Mouse (Mus musculus) heart, embryonic 10.5 days (tissue): ENCODE results near the gene Grb14. TPM values are rescaled to one million over a fixed set of nuclear protein-coding genes. Genes with fewer than 3 reads are reported as not detected.

ENCODE experiments used
- DNase-seq: peaks from one replicate; pipeline ENCODE4 v3.0.0-alpha.2; 2017; ENCODE audit warnings: low spot score
- H3K27ac ChIP-seq: fragments of 300-500 bp; sonication (generic); 2 replicates; pipeline ENCODE4 v1.5.1; 2016; ENCODE audit warnings: mild to moderate bottlenecking
- H3K27me3 ChIP-seq: fragments of 300-500 bp; sonication (generic); 2 replicates; pipeline ENCODE4 v1.6.1; 2016; ENCODE audit warnings: mild to moderate bottlenecking; ENCODE audit not compliant: poor library complexity, insufficient read depth, severe bottlenecking
- H3K36me3 ChIP-seq: fragments of 300-500 bp; sonication (generic); 2 replicates; pipeline ENCODE4 v1.6.1; 2016; ENCODE audit warnings: mild to moderate bottlenecking, moderate library complexity
- H3K4me1 ChIP-seq: fragments of 300-500 bp; sonication (generic); 2 replicates; pipeline ENCODE4 v1.6.1; 2016; ENCODE audit warnings: mild to moderate bottlenecking
- H3K4me3 ChIP-seq: fragments of 300-500 bp; sonication (generic); 2 replicates; pipeline ENCODE4 v1.5.1; 2016; ENCODE audit warnings: mild to moderate bottlenecking, moderate library complexity
- H3K9me3 ChIP-seq: fragments of 300-500 bp; sonication (generic); 2 replicates; pipeline ENCODE4 v1.6.1; 2016; ENCODE audit warnings: mild to moderate bottlenecking, moderate library complexity
- WGBS: fragments of 180-500 bp; shearing (Covaris S2); methylation state at CpG from one replicate; pipeline ENCODE4 v1.1.7; 2016; 5-methylcytosine and 5-hydroxymethylcytosine counted together
- polyA plus RNA-seq: library from polyadenylated mRNA; unstranded; fragments of >200 nt; fragmentation: Nextera tagmentation; extraction: Ambion mirVana; gene quantifications from 2 replicates; pipeline ENCODE4 v1.2.1, GENCODE M21; 2016

Gene Grb14
- polyA plus RNA-seq, 1 experiment from 2014 or later: 49.8 TPM

DNA sequence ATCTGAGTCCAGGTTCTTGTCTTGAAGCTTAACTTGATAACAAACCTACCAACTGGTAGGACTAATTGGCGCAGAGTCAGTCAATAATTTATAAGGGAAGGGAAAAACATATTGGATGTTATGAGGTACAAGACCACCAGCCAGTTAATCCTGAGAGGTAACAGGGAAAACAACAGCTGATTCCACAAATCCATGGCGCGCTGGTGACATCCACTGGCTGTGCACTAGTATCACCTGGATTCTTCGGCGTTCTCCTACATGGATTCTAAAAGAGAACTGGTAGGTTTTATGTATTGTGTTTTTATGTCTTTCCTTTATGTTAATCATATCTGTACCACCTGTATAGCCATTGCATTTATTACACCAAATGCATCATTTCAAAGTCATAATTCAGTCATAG is 119.9 kb downstream of the Grb14 start:
- no peak for DNase-seq
- H3K27me3 ChIP-seq: no peaks in the 10 kb centered on the region
- no peaks in the 10 kb centered on the region for H3K36me3 ChIP-seq
- H3K27ac ChIP-seq: no peak overlapping the region
- H3K4me3 ChIP-seq: no peak overlapping the region
- WGBS: 82% methylated on average over 5 of the region's 5 CpGs
- no peaks in the 10 kb centered on the region for H3K9me3 ChIP-seq
- no peaks in the 10 kb centered on the region for H3K4me1 ChIP-seq

DNA sequence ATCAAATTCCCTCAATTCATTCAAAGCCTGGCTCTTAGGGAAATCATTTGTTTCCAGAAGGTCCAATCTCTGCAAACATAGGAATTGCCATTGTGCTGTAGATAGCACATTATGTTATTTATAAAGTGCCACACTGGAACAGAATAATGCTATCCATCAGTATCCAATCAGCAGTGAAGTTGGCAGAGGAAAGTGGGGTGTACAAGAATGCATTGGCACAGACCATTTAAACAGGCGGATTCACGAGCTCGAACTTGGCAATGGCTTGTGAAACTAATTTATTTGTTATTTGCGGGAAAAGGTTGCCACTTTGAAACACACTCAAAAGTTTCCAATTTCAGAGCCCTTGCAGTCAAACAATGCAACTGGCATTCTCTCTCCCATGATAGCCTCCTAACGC is 126.9 kb downstream of the Grb14 start:
- H3K36me3 ChIP-seq: no peaks in the 10 kb centered on the region
- H3K4me3 ChIP-seq: no peak overlapping the region
- no peaks in the 10 kb centered on the region for H3K27me3 ChIP-seq
- 86% methylated on average over 5 of the region's 5 CpGs for WGBS
- H3K9me3 ChIP-seq: no peaks in the 10 kb centered on the region
- no peak overlapping the region for H3K27ac ChIP-seq
- DNase-seq: no peak
- no peaks in the 10 kb centered on the region for H3K4me1 ChIP-seq

DNA sequence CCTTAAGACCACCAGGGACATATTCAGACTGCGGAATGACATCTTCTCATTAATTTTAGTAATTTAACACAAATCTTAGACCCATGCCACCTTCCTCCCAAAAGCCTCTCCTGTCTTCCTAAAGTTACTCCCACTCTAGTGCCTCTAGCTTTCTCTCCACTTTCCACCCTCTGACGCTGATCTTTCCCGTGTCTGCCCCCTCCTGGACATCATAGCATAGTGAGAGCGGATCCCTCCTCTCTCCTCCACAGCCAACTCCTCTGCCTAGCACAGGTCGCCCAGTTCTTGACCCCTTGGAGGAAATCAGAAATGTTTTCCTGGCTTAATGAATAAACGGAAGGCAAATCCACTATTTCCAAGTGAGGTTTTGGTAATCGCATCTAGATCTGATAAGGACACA is 131.6 kb downstream of the Grb14 start:
- Histone ChIP-seq H3K4me1 (no peaks in the 10 kb centered on the region), H3K27me3 (no peaks in the 10 kb centered on the region), H3K36me3 (no peaks in the 10 kb centered on the region), H3K4me3 (no peak overlapping the region), H3K9me3 (no peaks in the 10 kb centered on the region), H3K27ac (no peak overlapping the region)
- WGBS: 46% methylated on average over 7 of the region's 7 CpGs
- DNase-seq: no peak

DNA sequence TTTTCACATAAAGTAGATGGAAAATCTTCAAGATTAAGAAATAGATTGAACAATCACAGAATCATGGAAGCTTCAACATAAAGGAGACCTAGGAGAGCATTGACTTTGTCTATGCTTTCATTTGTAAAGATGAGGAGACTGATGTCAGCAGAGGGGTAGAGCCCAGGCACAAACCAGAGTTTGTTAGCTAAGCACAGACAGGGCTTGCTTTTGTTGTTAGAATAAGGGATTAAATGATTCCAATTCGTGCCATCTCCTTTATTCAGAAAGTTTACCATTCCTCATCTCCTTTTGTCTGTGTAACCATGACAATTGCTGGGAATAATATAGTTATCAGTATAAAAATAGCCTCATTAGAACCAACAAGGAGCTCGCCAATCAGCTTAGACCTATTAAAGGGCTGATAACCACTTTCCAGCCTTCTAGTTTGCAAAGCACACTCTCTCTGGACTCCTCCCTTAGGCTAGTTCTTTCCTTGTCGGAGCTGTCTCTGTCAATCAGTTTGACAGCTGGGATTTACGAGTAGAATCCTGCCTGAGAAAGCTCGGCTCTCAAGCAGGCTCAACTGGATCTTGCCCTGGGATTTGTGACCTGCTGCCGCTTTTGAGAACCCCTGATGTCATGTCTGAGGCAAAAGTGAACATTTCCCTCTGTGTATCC is 137.6 kb downstream of the Grb14 start:
- H3K27me3 ChIP-seq: no peaks in the 10 kb centered on the region
- 32% methylated on average over 6 of the region's 6 CpGs for whole genome bisulfite sequencing
- H3K27ac ChIP-seq: no peak overlapping the region
- peaks cover 5% of the 10 kb centered on the region; the same call in 1 of the 2 replicates for H3K4me1 ChIP-seq
- no peak for DNase-seq
- no peak overlapping the region for H3K4me3 ChIP-seq
- H3K36me3 ChIP-seq: no peaks in the 10 kb centered on the region
- no peaks in the 10 kb centered on the region for H3K9me3 ChIP-seq

DNA sequence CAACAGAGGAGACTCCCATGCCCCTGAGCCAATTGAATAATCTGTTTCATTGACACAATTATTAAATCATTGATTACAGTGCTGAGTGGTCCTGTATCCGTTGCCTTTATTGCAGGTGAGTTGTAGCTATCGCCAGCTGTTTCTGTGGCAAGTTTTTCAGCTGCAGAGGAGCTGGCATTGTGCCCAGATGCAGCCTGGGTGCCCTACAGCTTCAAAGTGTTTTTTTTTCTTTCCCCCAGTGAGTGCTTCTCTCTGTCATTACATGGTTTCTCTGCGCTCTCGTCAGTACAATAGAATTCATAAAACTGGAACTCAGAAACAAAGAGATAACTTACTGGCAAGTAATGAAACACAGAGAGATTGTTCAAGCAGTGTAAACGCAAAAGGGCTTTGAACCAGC is 139.1 kb downstream of the Grb14 start:
- Histone ChIP-seq H3K4me3 (no peak overlapping the region), H3K36me3 (no peaks in the 10 kb centered on the region), H3K27me3 (no peaks in the 10 kb centered on the region), H3K9me3 (no peaks in the 10 kb centered on the region), H3K4me1 (peaks cover 5% of the 10 kb centered on the region; the same call in 1 of the 2 replicates), H3K27ac (no peak overlapping the region)
- no peak for DNase-seq
- WGBS: 65% methylated on average over 5 of the region's 5 CpGs

DNA sequence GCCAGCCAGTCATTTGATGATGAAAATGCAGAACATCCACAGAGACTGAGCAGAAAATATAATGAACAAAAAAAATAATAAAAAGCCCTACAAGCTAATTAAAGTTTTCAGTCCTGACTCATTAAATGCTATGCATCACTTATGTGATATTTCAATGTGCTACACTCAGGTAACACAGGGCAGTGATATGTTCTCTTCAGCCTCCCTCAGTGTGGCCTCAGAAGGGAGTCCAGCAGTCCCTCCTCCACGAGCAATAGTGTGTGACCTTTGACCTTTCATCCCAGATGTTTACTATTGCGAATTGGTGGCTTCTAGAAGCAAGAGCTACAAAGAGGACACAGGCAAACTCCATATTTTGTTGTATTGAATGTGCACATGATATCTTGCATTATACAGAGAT is 146.5 kb downstream of the Grb14 start:
- Histone ChIP-seq H3K9me3 (no peaks in the 10 kb centered on the region), H3K4me1 (no peaks in the 10 kb centered on the region), H3K4me3 (no peak overlapping the region), H3K36me3 (no peaks in the 10 kb centered on the region), H3K27ac (no peak overlapping the region), H3K27me3 (no peaks in the 10 kb centered on the region)
- no peak for DNase-seq
- 44% methylated on average over 2 of the region's 2 CpGs for WGBS

Other genes starting within 250 kb of the Grb14 start
- 9.8 and 13.9 TPM in 2 replicates for gene Cobll1, start 214.4 kb upstream of the Grb14 start, polyA plus RNA-seq